Mouse (Mus musculus) limb, embryonic 14.5 days (tissue): ENCODE results near the gene Il3ra. TPM values are rescaled to one million over a fixed set of nuclear protein-coding genes. Genes with fewer than 3 reads are reported as not detected.

Source experiments
- ATAC-seq: fragments of 200-750 bp; cut with Nextera tagmentation; 2 replicates; pipeline ENCODE4 v1.8.0; 2017; ENCODE audit warnings: low read depth, moderate number of reproducible peaks, moderate TSS enrichment; ENCODE audit not compliant: low FRiP score
- DNase-seq: peaks from one replicate; pipeline ENCODE4 v3.0.0-alpha.2; 2015; ENCODE audit warnings: low spot score
- H3K27ac ChIP-seq: fragments of 300-500 bp; sonication (generic); replicated peaks from 2 replicates; pipeline ENCODE4 v1.5.1; 2014; ENCODE audit warnings: low read depth, mild to moderate bottlenecking, low read length, moderate library complexity, mixed read lengths
- H3K27me3 ChIP-seq: fragments of 300-500 bp; sonication (generic); 2 replicates; pipeline ENCODE4 v1.6.1; 2014; ENCODE audit warnings: low read length, mixed read lengths; ENCODE audit not compliant: control insufficient read depth, insufficient read depth
- H3K36me3 ChIP-seq: fragments of 300-500 bp; sonication (generic); 2 replicates; pipeline ENCODE4 v1.6.1; 2014; ENCODE audit warnings: mild to moderate bottlenecking, low read length, moderate library complexity, mixed read lengths; ENCODE audit not compliant: control insufficient read depth, insufficient read depth
- H3K4me1 ChIP-seq: fragments of 300-500 bp; sonication (generic); 2 replicates; pipeline ENCODE4 v1.6.1; 2014; ENCODE audit warnings: antibody characterized with exemption, low read length, mixed read lengths; ENCODE audit not compliant: control insufficient read depth, insufficient read depth
- H3K4me2 ChIP-seq: fragments of 300-500 bp; sonication (generic); replicated peaks from 2 replicates; pipeline ENCODE4 v1.6.1; 2014; ENCODE audit warnings: low read depth, mild to moderate bottlenecking, low read length, moderate library complexity; ENCODE audit not compliant: severe bottlenecking
- H3K4me3 ChIP-seq: fragments of 300-500 bp; sonication (generic); replicated peaks from 2 replicates; pipeline ENCODE4 v1.5.1; 2014; ENCODE audit warnings: low read length
- H3K9ac ChIP-seq: fragments of 300-500 bp; sonication (generic); 2 replicates; pipeline ENCODE4 v1.6.1; 2014; ENCODE audit warnings: mild to moderate bottlenecking, low read depth, low read length, moderate library complexity; ENCODE audit not compliant: severe bottlenecking
- H3K9me3 ChIP-seq: fragments of 300-500 bp; sonication (generic); 2 replicates; pipeline ENCODE4 v1.6.1; 2016; ENCODE audit warnings: low read length; ENCODE audit not compliant: control insufficient read depth
- POLR2A ChIP-seq: fragments of 200-500 bp; IDR thresholded peaks from 2 replicates; pipeline ENCODE4 v1.8.0; 2012; ENCODE audit warnings: inconsistent platforms, mild to moderate bottlenecking, moderate library complexity, borderline replicate concordance; ENCODE audit not compliant: insufficient read depth, insufficient read length; ENCODE audit errors: extremely low read depth
- WGBS: fragments of 180-500 bp; shearing (Covaris S2); extraction: QIAGEN DNeasy Blood & Tissue Kit; methylation state at CpG from one replicate; pipeline ENCODE4 v1.1.7; 2014; 5-methylcytosine and 5-hydroxymethylcytosine counted together
- polyA plus RNA-seq, 2 experiments: library from polyadenylated mRNA; depleted of rRNA in 1 of 2; stranded (reverse) in 1 of 2; unstranded in 1 of 2; fragments of >200 nt; fragmentation: Nextera tagmentation in 1 of 2; extraction: Ambion mirVana in 1 of 2; gene quantifications; 2 replicates each; pipeline versions ENCODE4 v1.2.1 to v1.2.3; 2012 to 2014

Gene Il3ra
- 35.5 and 53.2 TPM in 2 replicates for polyA plus RNA-seq (2012; rRNA removed)
- polyA plus RNA-seq (2014; fragmentation: Nextera tagmentation; extraction: Ambion mirVana) = 4.4 and 6.0 TPM in 2 replicates

- no peaks in the 10 kb centered on the region for H3K4me1 ChIP-seq
- H3K9me3 ChIP-seq = peaks cover 46% of the 10 kb centered on the region
- peak within 1 kb of the TSS; percentile 70 for H3K27ac ChIP-seq
- ATAC-seq (peak; percentile 62), DNase-seq (peak; percentile 78)
- H3K4me2 ChIP-seq = peak within 1 kb of the TSS; percentile 85
- no peaks in the 10 kb centered on the region for H3K36me3 ChIP-seq
- TF ChIP-seq POLR2A = no peak
- 3% methylated on average over 54 of the region's 69 CpGs for WGBS
- peak within 1 kb of the TSS; percentile 66 for H3K9ac ChIP-seq
- no peaks in the 10 kb centered on the region for H3K27me3 ChIP-seq
- peak within 1 kb of the TSS; percentile 65 for H3K4me3 ChIP-seq
Observed at GRCm38 (mm10) chr14:14345948-14346812, at the start of gene Il3ra. Gene Il3ra, plus strand, starts transcription at chr14:14346275.

DNA sequence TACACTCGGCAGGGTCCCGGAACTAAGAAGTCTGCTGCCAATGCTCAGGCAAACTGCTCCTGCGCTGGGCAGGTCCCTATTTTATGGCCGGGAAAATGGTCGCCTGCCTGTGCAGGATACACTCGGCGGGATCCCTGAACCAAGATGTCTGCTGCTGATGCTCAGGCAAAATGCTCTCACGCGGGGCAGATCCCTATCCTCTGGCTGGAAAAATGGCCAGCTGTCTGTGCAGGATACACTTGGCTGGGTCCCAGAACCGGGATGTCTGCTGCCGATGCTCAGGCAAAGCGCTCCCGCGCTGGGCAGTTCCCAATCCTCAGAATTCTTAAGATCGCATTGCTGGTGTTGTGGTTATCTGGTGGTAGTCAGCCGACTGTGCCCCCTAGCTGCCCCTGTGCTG is 37.1 kb upstream of the Il3ra start:
- Histone ChIP-seq H3K9me3 (no peaks in the 10 kb centered on the region), H3K27me3 (no peaks in the 10 kb centered on the region), H3K4me2 (0 out of 2 replicates have a peak overlapping the region, but pooled peaks have one; percentile 15), H3K36me3 (no peaks in the 10 kb centered on the region), H3K9ac (no peak overlapping the region), H3K27ac (no peak overlapping the region), H3K4me1 (no peaks in the 10 kb centered on the region), H3K4me3 (peak overlapping the region; percentile 15; the same call in 1 of the 2 replicates)
- no peak for TF ChIP-seq POLR2A
- ATAC-seq (no peak), DNase-seq (no peak)
- 47% methylated on average over 16 of the region's 16 CpGs for WGBS

- no peaks in the 10 kb centered on the region for H3K36me3 ChIP-seq
- H3K9me3 ChIP-seq = no peaks in the 10 kb centered on the region
- no peak for DNase-seq
- H3K27ac ChIP-seq = no peak overlapping the region
- H3K27me3 ChIP-seq = no peaks in the 10 kb centered on the region
- no peak for ATAC-seq
- no peak overlapping the region for H3K9ac ChIP-seq
- no peak for TF ChIP-seq POLR2A
- H3K4me2 ChIP-seq = 0 out of 2 replicates have a peak overlapping the region, but pooled peaks have one; percentile 15
- no peak overlapping the region; the same call in 1 of the 2 replicates for H3K4me3 ChIP-seq
- H3K4me1 ChIP-seq = no peaks in the 10 kb centered on the region
- WGBS = 53% methylated on average over 13 of the region's 14 CpGs
Observed at GRCm38 (mm10) chr14:14309416-14309815, 36.7 kb upstream of the Il3ra start.

GRCm38 (mm10) chr14:14322528-14322927 is 23.5 kb upstream of the Il3ra start, which contains the start of gene Olfr31:
Gene Olfr31, plus strand, starts transcription at chr14:14322828.
- no peaks in the 10 kb centered on the region for H3K27me3 ChIP-seq
- TF ChIP-seq POLR2A = no peak
- H3K9me3 ChIP-seq = no peaks in the 10 kb centered on the region
- H3K4me1 ChIP-seq = no peaks in the 10 kb centered on the region
- H3K4me3 ChIP-seq = no peak within 1 kb of the TSS
- DNase-seq (no peak), ATAC-seq (no peak)
- no peak within 1 kb of the TSS for H3K9ac ChIP-seq
- H3K4me2 ChIP-seq = no peak within 1 kb of the TSS
- H3K27ac ChIP-seq = no peak within 1 kb of the TSS
- no peaks in the 10 kb centered on the region for H3K36me3 ChIP-seq

GRCm38 (mm10) chr14:14345113-14345871 is 783 bp upstream of the Il3ra start:
- H3K4me1 ChIP-seq = no peaks in the 10 kb centered on the region
- peak; percentile 85 for ATAC-seq
- H3K9ac ChIP-seq = peak overlapping the region; percentile 66
- 6% methylated on average over 38 of the region's 40 CpGs for WGBS
- no peaks in the 10 kb centered on the region for H3K36me3 ChIP-seq
- TF ChIP-seq POLR2A = no peak
- peak overlapping the region; percentile 65 for H3K4me3 ChIP-seq
- H3K9me3 ChIP-seq = peaks cover 37% of the 10 kb centered on the region
- peak overlapping the region; percentile 70; the same call in 1 of the 2 replicates for H3K27ac ChIP-seq
- peak; percentile 91 for DNase-seq
- no peaks in the 10 kb centered on the region for H3K27me3 ChIP-seq
- H3K4me2 ChIP-seq = peak overlapping the region; percentile 85
